Mouse (Mus musculus) megakaryocyte-erythroid progenitor cell, adult 5 weeks (primary cell): ENCODE results near the gene Mpped2. TPM values are rescaled to one million over a fixed set of nuclear protein-coding genes. Genes with fewer than 3 reads are reported as not detected.

ENCODE experiments used
- polyA plus RNA-seq: library from polyadenylated mRNA; stranded (reverse); fragments of >175 nt; gene quantifications from 2 replicates; pipeline ENCODE4 v1.2.3, GENCODE M21; 2012

Mpped2 gene
- 0.31 and 0.76 TPM in 2 replicates for polyA plus RNA-seq

DNA sequence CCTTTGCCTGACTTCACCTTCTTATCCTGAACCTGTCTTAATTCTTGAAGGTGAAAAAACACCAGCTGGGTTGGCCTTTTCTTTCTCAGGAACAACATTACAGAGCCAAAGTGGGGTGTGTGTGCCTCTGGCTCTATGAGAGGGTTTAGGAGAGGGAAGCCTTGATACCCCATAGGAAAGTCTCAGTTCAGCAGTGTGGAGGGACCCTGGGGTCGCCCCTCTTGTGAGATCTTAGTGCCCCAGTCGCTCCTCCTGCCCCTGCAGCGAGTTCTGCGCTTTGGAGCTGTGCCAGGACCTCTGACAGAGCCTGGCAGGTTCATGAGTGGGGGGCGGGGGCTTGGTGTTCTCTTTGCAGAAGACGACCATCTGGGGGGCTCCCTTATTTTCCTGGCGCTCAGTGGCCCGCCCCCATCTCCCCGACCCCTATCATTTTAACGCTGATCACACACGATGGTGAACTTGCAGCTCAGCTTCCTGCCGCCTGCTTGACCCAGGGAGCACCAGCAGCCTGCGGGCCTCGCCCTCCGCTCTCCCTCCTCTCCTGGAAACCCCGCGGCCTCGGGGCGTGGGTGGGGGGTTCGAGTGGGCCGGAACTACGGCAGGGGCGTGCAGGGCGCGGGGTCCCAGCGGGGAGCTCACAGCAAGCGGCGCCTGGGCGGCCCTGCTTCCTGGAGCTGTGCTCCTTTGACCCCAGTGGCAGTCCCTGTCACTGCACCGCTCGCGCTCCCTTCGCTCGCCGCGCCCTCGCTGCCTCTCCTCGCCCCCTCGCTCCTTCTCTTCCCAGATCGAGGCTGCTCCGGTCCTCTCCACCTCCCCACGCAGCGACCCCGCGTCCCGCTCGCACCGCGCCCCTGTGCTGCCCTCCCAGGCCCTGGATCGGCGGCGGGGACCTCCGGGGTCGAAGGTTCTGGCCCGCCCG is at the start of gene Mpped2:
TSS of gene Mpped2 (plus strand) at position 487 of the 919 bp plus-strand sequence.

